Mouse (Mus musculus) cerebellum, adult 2 months (tissue): ENCODE results near the gene Tuba3a.

ENCODE experiments used
- CTCF ChIP-seq: fragments of 200-500 bp; IDR thresholded peaks from 2 replicates; pipeline ENCODE4 v1.5.1; 2011; ENCODE audit warnings: low read depth, mild to moderate bottlenecking, control low read depth, low read length, moderate library complexity, borderline replicate concordance; ENCODE audit not compliant: insufficient read depth
- POLR2A ChIP-seq: fragments of 200-500 bp; IDR thresholded peaks from 2 replicates; pipeline ENCODE4 v1.6.1; 2011; ENCODE audit warnings: low read length, control low read depth, borderline replicate concordance; ENCODE audit not compliant: insufficient read depth

- TF ChIP-seq CTCF (no peak), POLR2A (no peak)
Measured at GRCm38 (mm10) chr6:125236782-125237181, 49.1 kb downstream of the Tuba3a start, which contains the start of gene Cd27.
